Mouse (Mus musculus) CH12.LX (cell line): ENCODE results near the gene Tbck.

Source experiments
- JUN ChIP-seq: IDR thresholded peaks from 2 replicates; pipeline ENCODE4 v1.6.1; 2011; ENCODE audit warnings: low read depth, mild to moderate bottlenecking, low read length, improper control_type of control experiment, moderate library complexity; ENCODE audit not compliant: insufficient read depth
- MAX ChIP-seq: IDR thresholded peaks from 2 replicates; pipeline ENCODE4 v1.6.1; 2011; ENCODE audit warnings: low read length, improper control_type of control experiment
- POLR2A ChIP-seq: IDR thresholded peaks from 2 replicates; pipeline ENCODE4 v1.6.1; 2011; ENCODE audit warnings: low read depth, mild to moderate bottlenecking, improper control_type of control experiment, low read length
- RAD21 ChIP-seq: IDR thresholded peaks from 2 replicates; pipeline ENCODE4 v1.6.1; 2011; ENCODE audit warnings: low read depth, mild to moderate bottlenecking, low read length, improper control_type of control experiment, moderate library complexity
- USF1 ChIP-seq: IDR thresholded peaks from 2 replicates; pipeline ENCODE4 v1.6.1; 2014; ENCODE audit warnings: low read depth, mild to moderate bottlenecking, inconsistent platforms, low read length, improper control_type of control experiment

DNA sequence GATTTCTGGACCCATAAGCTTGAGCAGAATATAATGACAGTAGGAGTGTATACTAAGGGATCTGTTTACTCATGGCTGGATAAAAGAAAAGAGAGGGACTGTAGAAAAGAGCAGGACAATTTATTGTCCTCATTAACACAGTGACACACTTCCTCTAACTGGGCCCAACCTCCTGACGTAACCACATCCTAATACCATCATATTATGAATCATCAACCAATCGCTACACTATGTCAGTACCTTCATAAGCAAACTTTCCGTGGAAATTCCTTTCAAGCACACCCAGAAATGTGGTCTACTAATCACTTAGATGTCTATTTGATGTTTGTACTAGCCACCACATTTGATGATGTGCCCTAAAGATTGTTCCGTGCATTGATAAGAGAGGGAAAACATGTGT, 107.2 kb downstream of the Tbck start:
- TF ChIP-seq USF1 (no peak), POLR2A (no peak), RAD21 (no peak), JUN (no peak), MAX (no peak)
